Mouse (Mus musculus) activated CD4-positive, CD25-positive, alpha-beta regulatory T cell, adult 4 months (primary cell): ENCODE data around the gene Rnft1. TPM values are rescaled to one million over a fixed set of nuclear protein-coding genes. Genes with fewer than 3 reads are reported as not detected.
A peak's percentile ranks its signal among the peaks of the same experiment; 100 is the strongest.
"Not testable (repeated sequence)": the region's sequence is repeated elsewhere in the genome, so short reads cannot be mapped to it uniquely, and the experiment has no call there.

Experiments
- ATAC-seq: one replicate; pipeline ENCODE4 v1.8.0; 2017
- polyA plus RNA-seq, 2 experiments: library from polyadenylated mRNA; unstranded; fragments of 100-300 nt; shearing (Covaris generic); gene quantifications; one replicate each; pipeline ENCODE4 v1.2.1; 2017

Gene Rnft1
- polyA plus RNA-seq, 2 experiments from 2014 or later = 45.5 to 54.7 TPM

DNA sequence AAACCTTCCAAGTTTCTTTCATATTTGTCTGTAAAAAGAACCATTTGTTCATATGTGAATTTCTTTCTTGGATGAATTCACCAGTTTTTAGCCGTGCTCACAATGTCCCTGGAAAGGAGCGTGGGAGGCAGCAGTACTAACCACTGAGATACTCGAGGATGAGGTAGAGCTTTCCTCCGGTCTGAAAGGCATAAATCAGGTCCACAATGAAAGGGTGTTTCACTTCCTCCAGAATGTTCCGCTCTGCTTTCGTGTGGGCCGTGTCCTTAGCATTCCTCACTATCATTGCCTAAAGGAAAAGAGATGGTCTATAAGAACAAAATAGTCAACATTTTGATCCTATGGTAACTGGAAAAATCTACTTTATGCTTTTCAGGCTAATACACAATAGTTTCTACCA lies 35.3 kb downstream of the Rnft1 start:
- ATAC-seq = no peak

DNA sequence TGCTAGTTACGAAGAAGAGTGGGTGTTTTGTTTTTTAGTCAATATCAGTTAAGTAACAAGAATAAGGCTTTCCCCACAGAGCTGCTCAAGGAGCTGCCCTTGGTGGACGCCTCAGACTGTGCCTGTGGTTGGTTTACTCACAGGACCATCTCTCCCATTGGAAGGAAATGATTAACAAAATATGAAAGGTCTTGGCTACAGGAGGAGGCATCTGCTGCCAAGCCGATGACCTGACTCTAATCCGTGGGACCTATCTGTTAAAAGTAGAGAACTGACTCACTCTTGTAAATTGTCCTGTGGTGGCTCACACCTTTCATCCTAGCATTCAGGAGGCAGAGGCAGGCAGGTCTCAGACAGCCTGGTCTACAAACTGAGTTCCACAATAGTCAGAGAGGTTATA lies 43.1 kb downstream of the Rnft1 start:
- no peak for ATAC-seq

DNA sequence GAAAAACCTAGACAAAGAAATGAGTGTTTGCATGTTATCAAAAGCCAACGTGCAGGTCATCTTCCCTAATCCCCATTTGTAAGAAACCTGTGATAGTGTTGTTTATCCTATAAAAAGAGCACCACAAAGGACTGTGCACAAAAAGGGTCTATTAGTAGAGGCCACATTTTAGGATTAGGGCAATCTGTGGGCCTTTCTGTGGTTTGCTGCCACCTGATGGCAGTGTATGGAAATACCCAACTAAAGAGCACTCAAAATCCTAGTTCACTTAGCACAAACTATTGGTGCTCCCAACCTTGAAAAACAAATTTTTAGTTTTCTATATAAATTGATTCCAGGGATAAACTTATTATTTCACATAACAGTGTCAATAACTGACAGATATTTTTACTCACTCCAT lies 48.4 kb downstream of the Rnft1 start:
- no peak for ATAC-seq

DNA sequence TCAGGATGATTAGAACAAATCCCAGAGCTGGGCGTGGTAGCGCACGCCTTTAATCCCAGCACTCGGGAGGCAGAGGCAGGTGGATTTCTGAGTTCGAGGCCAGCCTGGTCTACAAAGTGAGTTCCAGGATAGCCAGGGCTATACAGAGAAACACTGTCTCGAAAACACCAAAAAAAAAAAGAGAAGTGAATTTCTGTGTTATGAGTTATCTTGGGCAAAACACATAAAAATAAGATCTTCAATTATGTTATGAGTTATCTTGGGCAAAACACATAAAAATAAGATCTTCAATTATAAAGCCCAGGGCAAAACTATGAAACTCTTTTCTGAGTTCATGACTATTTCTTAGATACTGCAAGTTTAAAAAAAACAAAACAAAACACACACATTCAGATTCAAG lies 48.8 kb downstream of the Rnft1 start:
- ATAC-seq = not testable (repeated sequence)

DNA sequence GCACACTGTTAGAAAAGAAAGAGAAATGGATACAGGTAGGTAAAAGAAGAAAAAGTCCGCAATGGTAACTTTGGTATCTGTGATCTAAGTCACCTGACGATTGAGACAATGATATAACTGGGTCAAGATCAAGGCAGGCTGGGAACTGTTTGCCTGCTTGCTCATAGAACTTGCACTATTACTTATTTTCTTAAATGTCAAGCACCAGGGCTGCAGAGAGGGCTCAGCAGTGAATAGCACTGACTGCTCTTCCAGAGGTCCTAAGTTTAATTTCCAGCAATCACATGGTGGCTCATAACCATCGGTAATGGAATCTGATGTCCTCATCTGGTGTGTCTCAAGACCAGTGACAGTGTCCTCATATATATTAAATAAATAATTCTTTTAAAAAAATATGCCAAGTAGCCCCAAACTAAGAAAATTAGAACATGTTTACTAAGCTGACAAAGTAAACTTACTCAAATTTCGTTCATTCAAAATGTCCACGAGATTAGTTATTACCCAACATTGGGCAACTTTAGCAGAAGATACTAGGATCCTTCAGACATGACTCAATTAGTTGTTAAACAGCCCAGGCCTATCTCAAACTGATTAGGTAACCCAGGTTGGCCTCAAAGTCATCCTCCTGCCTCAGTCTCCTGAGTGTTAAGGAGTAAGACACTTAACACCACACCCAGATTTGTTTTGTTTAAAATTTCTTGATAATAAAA lies 49.9 kb downstream of the Rnft1 start:
- no peak for ATAC-seq

DNA sequence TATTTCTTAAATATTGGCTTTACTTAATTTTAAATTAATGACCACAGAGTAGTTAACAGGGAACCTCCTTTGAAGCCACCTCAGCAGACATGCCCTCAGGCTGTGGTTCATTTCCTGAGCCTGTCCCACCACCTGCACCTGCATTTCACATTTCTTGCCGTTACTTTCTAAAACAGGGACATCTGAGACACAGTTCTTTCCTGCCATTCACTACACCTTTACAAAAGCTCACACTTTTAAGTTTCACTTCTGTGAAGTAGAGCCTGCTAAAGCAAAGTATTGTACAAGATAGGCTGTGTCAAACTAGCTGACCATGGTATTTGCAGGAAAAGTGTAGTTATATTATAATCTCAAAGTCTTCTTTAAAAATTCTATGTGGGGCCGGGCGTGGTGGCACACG lies 54.3 kb downstream of the Rnft1 start:
- ATAC-seq = no peak

DNA sequence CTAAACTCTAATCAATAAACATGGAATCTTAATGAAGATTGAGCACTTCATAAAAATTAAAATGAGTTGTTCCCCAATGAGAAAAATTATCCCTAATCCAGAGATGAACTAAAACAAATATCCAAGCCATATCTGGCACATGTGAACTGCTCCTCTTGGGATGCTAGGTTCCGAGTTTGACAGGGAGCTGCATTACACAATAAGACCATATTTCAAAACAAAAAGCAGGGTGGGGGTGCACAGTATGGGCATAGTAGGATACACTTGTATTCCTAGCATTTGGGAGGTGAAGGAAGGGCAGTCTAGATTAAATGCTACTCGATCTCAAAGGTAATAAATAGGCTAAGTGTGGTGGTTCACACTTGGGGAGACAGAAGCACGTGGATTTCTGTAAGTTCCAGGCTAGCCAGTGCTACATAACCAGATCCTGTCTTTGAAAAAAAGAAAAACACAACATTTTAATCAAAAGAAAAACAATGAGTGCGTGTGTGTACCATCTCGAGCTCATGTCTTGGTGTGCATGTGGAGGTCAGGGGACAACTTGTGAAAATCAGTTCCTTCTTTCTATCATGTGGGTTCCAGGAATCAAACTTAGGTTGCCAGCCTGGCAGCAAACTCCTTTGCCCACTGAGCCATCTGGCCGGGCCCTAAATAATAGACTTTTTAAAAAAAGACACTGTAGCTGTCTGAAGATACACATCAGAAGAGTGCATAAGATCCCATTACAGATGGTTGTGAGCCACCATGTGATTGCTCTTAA lies 55.4 kb downstream of the Rnft1 start:
- no peak for ATAC-seq

DNA sequence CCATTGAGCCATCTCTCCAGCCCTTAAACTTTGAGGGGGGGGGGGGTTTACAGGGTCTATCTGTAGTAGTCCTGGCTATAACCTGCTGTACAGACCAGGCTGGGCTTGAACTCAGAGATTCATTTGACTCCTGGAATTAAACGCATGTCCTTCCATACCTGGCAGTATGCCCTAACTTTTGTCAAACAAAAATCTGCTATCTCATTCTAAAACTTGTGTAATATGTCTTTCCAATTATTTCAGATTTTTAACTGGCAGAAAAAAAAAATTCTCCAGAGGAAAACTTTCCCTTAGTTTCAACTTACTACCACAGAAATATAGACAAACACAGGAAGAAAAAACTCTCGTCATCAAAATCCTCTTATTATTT lies 56.0 kb downstream of the Rnft1 start:
- no peak for ATAC-seq

DNA sequence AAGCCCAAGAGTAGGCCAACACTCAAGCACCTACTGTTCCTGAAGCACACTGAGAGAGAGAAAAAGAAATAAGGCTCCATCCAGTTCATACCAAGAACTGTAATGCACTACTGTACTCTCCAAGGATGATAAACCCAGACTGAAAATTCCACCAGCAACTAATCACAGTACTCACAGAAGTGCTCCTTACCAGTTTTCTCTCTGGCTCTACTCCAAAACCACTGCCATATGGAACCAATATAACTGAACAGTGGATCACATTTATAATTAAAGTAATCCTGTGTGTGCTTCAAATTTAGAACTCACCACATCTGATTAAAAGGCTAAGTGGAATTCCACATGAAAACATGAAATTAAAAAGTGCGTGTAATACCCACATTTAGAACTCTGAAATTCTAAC lies 58.4 kb downstream of the Rnft1 start:
- no peak for ATAC-seq

DNA sequence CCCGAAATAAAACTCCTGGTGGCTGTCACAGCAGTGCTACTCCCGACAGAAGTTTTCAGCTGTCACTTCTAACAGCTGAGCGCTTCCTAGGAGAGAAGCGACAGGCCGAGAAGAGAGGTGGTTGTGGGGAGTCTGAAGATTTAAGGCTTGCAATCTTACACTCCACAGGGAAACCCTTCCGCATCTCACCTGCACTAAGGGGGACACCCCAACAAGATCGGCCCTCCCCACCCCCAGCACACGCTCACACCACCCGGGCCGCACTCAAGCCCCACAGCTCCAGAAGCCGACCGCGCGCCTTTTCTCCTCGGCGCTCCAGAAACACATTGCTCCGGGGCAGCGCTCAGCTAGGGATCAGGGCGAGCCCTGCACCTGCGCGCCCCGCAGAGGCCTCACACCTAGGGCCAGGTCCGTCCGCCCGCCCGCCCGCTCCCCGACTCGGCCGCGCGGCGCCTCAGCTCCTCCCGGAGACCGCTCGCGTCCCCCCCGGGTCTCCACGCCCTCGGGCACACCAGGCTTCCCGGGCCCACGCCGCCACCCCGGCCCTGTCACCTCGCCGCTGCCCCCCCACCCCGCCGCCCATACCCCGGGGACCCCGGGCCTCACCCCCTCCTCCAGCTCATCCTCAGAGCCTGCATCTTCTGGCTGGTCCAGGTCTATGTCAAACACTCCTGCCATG lies 59.6 kb downstream of the Rnft1 start:
- ATAC-seq = no peak

DNA sequence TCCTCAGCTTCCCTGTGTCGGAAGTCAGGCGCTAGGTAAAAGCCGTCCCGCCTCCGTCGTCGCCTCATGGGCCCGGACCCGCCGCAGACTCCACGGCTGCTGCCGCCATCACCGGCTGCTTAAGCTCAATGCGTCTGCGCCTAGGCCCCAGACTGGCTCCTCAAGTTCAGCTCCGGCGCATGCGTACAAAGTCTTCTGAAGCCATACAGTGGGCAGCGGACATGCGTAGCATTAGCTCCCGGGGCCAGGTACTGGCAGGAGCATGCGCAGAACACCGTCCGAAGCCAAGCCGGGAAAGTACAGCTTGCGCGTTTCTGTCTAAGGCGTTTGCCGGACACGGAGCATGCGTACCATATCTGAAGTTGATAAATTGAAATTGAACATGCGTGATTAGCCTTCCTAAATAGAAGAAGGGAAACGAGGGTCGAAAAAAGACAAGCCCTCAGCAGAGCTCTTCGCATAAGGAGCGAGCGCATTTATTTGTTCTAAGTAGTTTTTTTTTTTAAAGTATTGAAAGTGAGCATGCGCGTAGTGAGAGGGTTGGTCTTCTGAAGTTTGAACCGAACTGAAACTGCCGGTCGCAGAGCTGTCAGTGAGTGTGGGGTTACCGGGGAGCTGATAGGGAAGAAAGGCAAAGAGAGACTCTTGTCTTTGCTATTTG lies 60.3 kb downstream of the Rnft1 start, which contains the start of the genes Rps6kb1 and Tubd1:
Gene Rps6kb1, minus strand, starts transcription at position 167 of the 661 bp plus-strand sequence.
Gene Tubd1, plus strand, starts transcription at position 353 of the 661 bp plus-strand sequence.
- ATAC-seq = peak; percentile 91

DNA sequence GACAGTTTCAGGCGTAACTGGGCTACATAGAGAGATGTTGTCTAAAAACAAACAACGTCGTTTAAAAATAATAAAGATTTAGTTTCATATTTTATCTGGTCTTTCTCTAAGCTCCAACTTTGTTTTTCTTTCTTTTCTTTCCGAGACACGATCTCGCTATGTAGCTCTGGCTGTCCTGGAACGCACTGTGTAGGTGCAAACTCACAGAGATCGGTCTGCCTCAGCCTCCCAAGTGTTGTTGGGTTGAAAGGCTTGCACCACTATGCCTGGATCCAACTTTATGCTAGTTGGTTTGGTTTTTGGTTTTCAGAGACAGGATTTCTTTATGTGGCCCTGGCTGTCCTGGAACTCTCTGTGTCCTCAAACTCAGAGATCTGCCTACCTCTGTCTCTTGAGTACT lies 61.1 kb downstream of the Rnft1 start:
- ATAC-seq = no peak

DNA sequence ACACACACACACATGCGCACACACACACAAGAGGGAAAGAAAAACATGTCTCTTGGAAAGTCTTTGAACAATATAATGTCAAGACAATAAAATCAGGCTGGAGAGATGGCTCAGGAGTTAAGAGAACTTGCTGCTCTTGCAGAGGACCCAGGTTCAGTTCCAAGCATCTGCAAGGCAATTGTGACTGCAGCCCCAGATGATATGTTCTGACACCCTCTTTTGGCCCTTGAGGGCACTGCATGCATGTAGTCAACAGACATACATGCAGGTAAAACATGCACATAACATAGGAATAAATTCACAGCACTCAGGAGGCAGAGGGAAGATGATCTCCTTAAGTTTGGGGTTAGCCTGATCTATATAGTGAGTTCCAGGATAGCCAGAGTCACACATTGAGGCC lies 63.0 kb downstream of the Rnft1 start:
- no peak for ATAC-seq

Other genes with a start within 250 kb of the Rnft1 start
- 10 to 100 TPM; 18.6 to 22.5 TPM for gene Ints2, start 227.1 kb upstream of the Rnft1 start, polyA plus RNA-seq
- 10 to 100 TPM in 1 of 2 experiments, 1 to 10 TPM in 1; 8.5 to 11.0 TPM for gene Med13, start 127.1 kb upstream of the Rnft1 start, polyA plus RNA-seq
- 10 to 100 TPM; 40.2 to 56.5 TPM for gene Rps6kb1, start 60.1 kb downstream of the Rnft1 start, polyA plus RNA-seq
- 1 to 10 TPM; 5.7 to 5.9 TPM for gene Tubd1, start 60.3 kb downstream of the Rnft1 start, polyA plus RNA-seq
- 100 to 1,000 TPM; 563 to 667 TPM for gene Vmp1, start 199.2 kb downstream of the Rnft1 start, polyA plus RNA-seq
- gene Ptrh2, start 199.3 kb downstream of the Rnft1 start, polyA plus RNA-seq = 10 to 100 TPM in 1 of 2 experiments, 1 to 10 TPM in 1; 9.9 to 10.6 TPM